Mouse (Mus musculus) CD8-positive naive resting alpha-beta T cell, adult 2 months (primary cell): ENCODE measurements around the gene Igfn1.

Experiments used
- DNase-seq, 2 experiments: peaks; one replicate each; pipeline ENCODE4 v3.0.0; 2022; ENCODE audit warnings: low read depth in 2 of 2, low spot score in 2 of 2

Gene Igfn1

GRCm38 (mm10) chr1:136006292-136006748 is at the start of gene Igfn1:
Igfn1 (minus strand) TSS chr1:136006342.
- no peak for DNase-seq

GRCm38 (mm10) chr1:136055771-136056170 is 49.6 kb upstream of the Igfn1 start:
- no peak for DNase-seq

DNA sequence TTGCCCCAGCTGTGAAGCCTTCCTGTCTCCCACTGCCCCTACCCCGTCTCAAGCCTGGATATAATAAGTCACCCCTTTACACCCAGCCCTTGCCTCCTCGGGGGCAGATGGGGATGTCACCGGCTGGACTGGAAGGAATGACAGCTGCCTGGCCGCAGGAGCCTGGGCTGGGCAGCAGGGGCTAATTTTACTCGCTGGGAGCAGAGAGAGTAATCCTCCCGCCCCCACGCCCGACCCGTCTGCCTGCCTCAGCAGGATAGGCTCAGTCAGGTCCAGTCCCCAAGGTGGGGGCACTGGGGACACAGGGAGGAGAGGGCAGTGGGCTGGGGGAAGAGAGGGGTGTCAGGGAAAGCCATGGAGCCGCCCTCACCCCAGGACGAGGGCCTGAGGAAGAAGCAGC is 46.4 kb upstream of the Igfn1 start, which contains the start of gene Cacna1s:
Gene Cacna1s (plus strand): TSS at position 204 of the 400 bp plus-strand sequence.
- DNase-seq, result no peak

DNA sequence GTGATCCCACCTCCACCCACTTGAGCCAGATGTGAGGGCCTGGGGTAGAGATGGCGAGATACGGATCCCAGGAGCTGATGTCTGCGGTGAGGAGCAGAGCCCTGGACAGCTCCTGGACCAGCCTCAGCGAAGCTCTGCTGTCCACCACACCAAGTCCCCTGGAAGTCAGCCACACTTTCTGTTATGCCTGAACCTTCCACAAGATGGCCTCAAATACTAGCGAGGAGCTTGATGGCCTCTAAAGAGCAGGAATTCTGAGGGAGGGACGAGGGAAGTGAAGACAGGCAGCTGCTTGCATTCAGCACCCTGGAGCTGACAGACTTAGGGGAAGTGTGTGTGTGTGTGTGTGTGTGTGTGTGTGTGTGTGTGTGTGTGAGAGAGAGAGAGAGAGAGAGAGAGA is 45.3 kb upstream of the Igfn1 start:
- no peak for DNase-seq

- DNase-seq, result peak in 1 of 2 experiments; percentile 11
These were observed 44.8 kb upstream of the Igfn1 start for GRCm38 (mm10) chr1:136051013-136051315.

DNA sequence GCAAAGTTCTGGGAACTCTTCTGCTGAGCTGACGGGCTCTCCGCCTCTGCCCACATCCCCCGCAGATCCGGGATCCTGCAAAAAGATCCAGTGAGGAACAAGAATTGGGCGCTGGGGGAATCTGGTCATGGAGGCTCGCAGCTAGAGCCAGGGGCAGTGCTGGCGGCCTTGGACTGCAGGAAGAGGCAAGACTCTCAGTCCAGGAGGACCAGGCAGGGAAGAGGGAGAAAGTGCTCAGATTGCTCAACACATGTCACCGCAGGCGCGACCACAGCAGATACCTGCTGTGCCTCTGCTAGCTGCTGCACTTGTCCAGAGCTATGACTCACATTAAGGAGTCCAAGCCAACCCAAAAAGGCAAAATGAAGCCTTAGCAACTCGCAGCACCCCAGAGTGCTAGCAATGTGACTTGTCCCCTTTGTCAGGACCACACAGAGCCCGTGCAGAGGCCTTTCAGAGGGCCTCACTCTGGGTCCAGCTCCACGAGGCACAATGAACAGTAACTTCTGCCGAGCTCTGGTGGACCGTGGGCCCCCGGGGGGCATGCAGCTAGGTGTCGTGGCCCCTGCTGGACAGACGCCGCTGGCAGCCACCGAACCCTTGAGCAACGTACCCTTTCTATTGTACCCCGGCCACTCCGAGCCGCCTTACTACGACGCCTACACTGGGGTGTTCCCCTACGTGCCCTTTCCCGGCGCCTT is 44.3 kb upstream of the Igfn1 start, which contains the start of gene Ascl5:
Gene Ascl5 (plus strand): TSS at position 493 of the 701 bp plus-strand sequence.
- no peak for DNase-seq

- no peak for DNase-seq
These were observed 41.8 kb upstream of the Igfn1 start for GRCm38 (mm10) chr1:136047894-136048293.

- DNase-seq, result no peak
These were observed 41.3 kb upstream of the Igfn1 start for GRCm38 (mm10) chr1:136047432-136047831.

- DNase-seq, result peak; percentile 22 to 51
These were observed 39.6 kb upstream of the Igfn1 start for GRCm38 (mm10) chr1:136045774-136046173.

DNA sequence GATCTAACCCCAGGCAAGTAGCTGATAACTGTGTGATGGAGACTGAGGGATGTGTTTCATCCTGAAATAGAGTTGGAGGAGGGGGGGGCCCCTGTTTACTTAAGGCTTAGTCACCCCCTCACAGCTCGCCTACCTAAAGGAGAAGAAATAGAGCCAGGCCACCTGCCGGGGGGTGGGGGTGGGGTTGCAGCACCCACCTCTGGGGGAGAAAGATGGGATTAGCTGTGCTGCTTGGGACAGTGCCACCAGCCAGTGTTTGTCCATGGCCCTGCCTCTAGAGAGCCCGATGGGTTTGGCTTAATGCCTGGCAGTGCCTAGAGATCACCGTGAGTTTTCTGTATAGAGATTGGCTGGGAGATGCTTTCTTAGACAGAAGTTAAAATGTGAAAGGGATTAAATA is 34.7 kb upstream of the Igfn1 start:
- no peak for DNase-seq

GRCm38 (mm10) chr1:136040452-136040851 is 34.3 kb upstream of the Igfn1 start:
- no peak for DNase-seq

DNA sequence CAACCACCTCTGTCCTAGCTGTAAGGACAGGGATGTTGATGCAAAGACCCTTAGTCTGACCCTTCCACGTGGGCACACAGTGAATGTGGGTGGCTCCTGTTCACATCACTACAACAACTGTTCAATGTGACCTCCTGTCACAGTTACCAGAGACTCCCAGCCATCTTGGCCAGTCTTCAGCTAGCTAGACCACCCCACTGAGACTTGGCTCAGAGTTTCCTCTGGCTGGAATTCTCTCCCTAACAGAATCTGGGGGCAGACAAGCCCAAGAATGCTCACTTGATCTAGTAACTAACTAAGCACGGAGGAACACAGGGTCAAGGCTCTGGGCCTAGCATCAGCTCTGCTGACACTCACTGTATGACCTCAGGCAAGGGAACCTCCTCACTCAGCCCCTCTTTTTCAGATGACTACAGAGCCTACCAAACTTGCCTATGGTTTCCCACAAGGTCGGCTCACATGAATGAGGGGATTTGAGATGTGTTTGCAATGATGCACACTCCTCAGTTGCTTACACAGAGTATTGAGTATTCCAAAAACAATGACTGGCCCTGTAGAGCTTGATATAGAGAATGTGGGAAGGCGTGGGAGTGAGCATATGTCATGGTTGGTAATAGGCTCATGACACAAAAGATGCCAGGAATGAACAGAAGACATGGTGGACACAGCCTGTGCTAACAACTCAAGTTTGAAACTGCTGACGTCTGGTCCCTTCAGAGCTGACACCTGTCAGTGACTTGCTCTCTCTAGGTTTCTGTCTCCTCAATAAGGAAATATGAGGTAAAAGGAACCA is 32.8 kb upstream of the Igfn1 start:
- no peak for DNase-seq

DNA sequence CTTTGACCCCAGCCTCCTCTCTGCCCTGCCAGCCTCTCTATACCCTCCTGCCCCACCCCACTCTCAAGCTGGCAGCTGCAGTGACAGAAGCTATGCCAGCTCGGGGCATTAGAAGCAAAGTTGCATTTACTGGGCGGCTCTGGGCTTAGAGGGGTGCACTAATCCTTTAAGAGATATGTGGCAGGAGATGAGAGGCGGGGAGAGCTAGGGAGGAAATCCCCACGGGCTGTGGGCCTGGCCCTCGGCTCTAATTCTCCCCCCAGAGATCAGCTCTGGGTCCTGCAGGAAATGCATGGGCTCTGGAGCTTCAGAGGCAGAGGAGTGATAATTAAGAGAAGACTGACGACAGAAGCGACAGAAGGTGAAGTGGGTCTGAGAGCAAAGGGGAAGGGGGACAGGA is 26.8 kb upstream of the Igfn1 start:
- DNase-seq, result no peak

DNA sequence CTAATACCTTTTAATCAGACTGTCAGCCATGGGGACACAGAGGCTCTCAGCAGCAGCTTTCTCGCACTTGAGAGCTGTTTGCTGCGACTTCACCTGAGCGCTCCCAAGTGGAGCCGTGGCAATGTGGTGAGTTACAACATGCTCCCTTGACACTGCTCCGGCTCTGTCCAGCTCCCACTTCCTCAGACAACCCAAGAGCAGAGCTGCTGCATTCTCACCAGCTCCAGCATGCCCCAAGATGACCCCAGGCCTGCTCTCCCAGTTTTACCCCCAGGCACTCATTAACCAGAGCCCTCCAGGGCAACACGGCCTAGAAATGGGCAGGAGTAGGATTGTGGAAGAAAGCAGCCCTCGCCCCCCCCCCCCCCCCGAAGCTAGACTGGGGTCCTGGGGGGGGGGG is 25.6 kb upstream of the Igfn1 start:
- no peak for DNase-seq

- no peak for DNase-seq
These were observed 24.1 kb upstream of the Igfn1 start for GRCm38 (mm10) chr1:136030201-136030600.

- DNase-seq, result peak; percentile 12 to 26
These were observed 12.4 kb upstream of the Igfn1 start for GRCm38 (mm10) chr1:136018390-136019189.

- DNase-seq, result peak; percentile 57 to 76
These were observed 11.8 kb upstream of the Igfn1 start for GRCm38 (mm10) chr1:136017907-136018313.

DNA sequence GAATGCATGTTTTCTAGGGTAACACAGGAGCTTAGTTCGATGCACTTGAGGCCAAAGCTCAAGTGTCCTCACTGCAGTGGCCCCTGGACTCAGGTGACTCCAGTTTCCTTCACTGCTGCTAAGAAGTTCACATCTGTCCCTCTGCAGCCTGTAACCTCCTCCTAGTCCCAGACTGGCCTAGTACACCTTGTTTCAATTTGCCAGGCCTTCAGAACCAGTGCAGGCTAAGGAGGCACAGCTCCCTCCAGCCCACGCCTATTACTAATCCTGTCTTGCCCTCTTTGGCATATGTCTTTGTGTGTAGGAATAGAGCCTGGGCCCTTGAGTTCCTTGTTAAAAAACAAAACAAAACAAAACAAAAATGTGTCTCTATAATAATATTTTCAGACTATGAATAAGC is 11.2 kb upstream of the Igfn1 start:
- DNase-seq, result no peak

- no peak for DNase-seq
These were observed 8.8 kb upstream of the Igfn1 start for GRCm38 (mm10) chr1:136014796-136015502.

DNA sequence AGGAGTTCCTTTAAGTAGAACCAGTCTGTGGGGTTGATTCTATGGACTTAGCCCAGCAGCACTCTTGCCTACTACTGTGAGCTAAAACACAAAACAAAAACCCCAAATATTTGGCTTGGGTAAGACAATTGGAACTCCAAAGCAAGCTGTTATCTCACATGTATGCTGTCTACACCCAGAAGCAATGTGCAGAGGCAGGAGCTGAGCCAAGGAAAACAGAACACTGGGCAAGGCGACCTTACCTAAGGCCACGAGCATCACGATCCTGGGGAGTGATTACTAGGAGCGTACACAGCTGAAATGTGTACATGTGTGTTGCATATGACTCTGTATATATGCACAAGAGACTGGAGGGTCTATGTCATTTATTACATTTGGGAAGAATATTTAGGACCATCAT is 7.4 kb upstream of the Igfn1 start:
- no peak for DNase-seq

- DNase-seq, result no peak
These were observed 4.1 kb upstream of the Igfn1 start for GRCm38 (mm10) chr1:136010247-136010646.
